Mouse (Mus musculus): ENCODE results near the gene Vps35l.

The Vps35l gene

DNA sequence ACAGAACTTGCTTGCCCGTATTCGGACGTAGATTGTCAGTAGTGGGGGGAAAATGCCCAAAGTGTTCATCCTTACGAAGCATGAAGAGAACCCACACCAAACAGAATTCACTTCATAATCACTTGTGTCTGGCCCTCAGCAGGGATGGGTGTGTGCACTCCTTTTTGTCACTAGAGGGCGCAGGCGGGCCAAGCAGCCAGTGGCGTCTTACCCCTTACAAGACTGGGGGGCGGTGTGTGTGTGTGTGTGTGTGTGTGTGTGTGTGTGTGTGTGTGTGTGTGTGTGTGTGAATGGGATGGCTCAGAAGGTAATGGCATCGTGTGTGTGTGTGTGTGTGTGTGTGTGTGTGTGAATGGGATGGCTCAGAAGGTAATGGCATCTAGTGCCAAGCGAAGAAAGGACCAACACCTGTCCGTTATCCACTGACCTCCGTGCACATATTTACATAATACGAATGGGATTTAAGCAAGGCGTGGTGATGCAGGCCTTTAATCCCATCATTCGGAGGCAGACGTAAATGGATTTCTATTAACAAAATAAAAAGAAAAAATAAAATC, at the start of gene Vps35l:
Gene Vps35l (plus strand): TSS at position 252 of the 557 bp plus-strand sequence.
- peak; percentile 57 for DNase-seq (ENCODE audit: extremely low read depth, low read depth)

DNA sequence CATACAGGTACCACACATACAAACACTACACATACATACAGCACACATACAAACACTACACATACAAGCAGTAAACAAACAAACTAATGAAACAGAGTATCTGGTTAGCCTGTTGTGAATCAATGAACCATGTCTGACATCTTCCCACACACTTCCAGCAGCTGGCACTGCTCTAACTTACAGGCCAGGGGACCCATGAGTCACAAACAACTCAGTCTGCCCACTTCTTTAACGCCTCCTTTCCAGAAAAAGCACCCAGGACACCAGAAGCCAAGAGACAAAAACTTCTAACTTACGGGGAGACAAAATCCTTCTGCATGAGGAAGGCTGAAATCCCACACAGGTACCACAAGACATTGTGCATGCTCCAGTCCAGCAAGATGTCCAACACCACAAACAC, 48.7 kb upstream of the Vps35l start:
- no peak for DNase-seq (ENCODE audit: extremely low read depth, low read depth)

DNA sequence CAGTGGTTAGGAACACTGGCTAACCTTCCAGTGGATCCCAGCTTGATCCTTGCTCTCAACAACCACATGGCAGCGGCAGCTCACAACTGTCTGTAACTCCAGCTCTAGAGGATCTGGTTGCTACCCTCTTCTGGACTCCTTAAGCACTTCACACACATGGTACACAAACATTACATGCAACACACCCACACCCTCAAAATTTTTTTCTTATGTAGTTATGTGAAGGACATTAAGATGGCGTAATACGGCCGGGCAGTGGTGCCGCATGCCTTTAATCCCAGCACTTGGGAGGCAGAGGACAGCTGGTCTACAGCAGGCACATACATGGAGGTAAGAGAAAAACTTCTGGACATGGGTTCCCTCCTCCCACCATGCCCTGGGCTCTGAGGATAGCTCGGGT, 43.9 kb upstream of the Vps35l start:
- DNase-seq (ENCODE audit: extremely low read depth, low read depth) = no peak

DNA sequence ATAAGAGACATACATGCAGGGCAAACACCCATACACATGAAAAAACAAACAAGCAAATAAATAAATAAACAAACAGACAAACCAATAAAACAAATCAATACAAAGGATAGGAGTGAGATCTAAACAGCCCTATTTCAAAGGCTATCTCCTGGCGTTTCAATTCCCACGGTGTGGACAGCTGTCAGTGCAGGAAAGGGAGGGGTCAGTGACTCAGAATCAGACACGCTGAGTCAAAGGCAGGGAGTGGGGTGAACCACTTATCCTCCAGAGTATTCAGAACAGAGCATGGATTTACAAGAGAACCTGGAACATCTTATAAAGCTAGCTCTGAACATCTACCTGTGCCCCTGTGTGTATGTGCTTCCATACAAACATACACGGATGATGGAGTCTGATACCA, 42.9 kb upstream of the Vps35l start:
- DNase-seq (ENCODE audit: extremely low read depth, low read depth) = no peak

DNA sequence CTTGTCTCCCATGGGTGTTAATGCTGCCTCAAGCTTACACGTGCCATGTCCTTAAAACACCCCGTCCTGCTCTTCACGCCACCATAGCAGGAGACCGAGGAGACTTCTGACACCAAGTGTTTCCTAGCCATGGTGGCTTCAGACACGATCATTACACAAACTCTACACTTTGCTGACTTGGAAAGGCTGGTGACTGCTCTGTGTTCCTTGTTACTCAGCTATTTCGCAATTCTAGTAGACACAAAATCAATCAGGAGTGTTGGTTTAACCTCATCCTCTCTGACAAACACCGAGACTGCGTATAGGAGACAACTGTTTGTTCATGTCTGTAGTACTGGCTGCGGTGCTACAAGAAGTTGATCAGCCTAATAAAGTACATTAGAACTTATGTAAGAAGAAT, 41.1 kb upstream of the Vps35l start:
- no peak for DNase-seq (ENCODE audit: extremely low read depth, low read depth)

DNA sequence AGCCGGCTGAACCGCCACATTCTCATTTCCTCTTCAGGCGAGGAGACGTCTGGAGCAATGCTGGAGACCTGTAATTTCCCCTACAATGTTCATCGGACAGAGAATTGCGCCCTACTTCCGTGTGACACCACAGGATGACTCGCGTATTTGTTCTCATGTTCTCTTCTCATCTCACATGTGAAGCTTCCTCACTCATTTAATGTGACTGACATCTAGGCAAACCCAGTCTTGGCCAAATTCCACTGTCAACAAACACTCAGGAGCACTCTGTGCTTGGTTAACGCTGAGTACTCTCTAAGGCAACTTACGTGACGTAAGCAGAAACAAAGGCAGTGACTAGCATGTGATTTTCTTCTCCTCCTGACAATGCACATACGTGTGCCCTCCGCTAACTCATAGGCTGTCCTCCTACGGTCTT, 36.9 kb upstream of the Vps35l start:
- no peak for DNase-seq (ENCODE audit: extremely low read depth, low read depth)

DNA sequence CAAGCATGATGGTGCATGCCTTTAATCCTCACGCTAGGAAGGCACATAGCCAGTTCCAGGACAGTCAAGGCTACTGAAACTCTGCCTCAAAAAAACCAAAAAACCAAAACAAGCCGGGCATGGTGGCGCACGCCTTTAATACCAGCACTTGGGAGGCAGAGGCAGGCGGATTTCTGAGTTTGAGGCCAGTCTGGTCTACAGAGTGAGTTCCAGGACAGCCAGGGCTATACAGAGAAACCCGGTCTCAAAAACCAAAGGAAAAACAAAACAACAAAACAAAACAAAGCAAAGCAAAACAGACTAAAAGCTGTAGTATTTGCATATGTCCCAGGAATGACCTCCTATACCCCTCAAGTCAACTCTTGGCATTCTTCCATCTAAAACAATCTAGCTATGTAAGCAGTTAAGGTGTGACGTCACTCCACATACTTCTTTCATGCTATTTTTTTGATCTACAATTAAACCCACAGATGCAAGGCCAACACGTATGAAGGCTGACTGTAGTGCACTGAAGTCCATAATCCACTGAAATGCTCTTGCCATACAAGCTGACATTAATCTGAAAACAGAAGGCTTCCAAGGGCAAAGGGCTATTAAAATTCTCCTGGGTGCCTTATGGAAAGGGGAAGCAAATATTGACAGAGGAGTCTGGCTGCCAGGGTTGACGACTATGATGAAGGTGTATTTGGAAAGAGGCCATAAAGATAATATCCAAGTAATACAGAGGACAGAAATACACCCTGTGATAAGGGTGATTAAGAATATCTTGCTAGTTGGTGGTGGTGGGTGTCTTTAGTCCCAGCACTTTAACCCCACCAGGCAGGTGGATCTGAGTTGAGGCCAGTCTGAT, 35.8 kb upstream of the Vps35l start:
- peak; percentile 39 for DNase-seq (ENCODE audit: extremely low read depth, low read depth)

DNA sequence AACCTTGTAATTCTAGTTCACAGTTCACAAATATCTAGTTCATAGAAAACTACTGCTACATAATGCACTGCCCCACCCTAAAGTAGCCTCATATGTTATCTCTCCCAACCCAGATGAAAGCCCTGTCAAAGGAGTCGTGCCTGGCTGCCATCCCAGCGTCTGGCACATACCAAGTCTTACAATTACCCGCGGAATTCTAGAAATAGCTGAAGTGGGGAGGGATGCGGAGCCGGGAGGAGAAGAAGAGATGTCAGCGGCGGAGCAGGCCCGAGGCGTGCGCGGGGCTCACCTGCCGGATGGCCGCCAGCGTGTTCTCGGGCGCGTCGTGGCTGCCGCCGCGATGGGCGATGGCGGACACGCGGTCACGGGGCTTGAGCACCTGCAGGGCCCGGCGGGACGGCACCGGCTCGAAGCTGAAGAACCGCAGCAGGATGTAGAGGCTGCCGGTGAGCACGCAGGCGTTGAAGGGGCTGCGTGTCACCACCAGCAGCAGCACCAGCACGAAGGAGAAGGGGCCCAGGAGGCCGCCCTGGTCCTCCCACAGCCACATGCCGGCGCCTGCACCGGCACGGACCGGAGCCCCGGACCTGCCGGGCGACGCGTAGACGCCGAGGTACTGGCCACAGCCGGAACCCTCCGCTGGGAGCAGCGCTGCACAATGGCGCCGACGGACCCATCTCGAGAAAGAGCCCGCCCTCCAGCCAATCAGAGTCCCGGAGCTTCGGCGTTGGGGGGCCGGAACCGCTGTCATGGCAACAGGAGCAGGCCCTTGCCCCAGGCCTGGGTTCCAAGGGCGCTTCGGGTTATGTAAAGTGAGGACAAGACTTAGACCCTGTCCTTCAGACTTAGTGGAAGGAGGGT, 34.7 kb upstream of the Vps35l start, which contains the start of gene Gde1:
Gene Gde1 (minus strand): TSS at position 678 of the 861 bp plus-strand sequence.
- peak; percentile 62 for DNase-seq (ENCODE audit: extremely low read depth, low read depth)

DNA sequence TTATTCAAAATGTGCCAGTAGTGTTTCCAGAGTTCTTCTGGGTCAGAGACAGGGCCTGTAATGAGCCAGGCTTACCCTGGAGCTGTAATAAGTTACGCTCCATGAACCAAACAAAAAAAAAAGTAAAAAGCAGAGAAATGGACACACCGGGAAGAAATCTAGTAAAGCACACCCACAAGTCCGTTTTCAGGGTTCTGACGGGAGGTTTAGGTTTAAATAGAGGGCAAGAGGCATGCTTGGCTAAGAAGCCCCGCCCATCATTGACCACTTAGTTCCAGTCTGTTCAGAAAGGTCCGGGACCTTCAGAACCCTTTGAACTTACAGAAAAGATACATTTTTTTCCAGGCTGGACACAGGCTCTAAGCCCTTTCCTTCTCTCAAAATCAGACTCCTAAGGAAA, 34.0 kb upstream of the Vps35l start:
- DNase-seq (ENCODE audit: extremely low read depth, low read depth) = no peak

DNA sequence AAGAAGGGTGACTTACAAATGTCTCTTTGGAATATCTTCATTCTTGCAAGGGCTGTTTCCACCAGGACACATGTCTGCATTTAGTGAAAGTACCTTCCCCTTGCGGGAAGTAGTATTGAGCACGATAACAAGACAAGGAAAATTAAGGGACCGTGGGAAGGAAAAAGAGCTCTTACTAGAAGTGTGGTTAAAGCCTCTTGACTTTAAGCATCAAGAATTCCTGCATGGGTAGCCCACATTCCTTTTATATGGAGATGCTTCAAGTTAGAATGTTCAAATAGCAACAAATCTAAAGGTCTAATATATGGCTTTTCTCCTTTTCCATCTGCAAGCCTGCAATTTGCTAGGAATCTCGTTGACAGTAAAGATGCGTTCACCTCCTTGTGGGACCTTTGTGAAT, 33.5 kb upstream of the Vps35l start:
- no peak for DNase-seq (ENCODE audit: extremely low read depth, low read depth)

DNA sequence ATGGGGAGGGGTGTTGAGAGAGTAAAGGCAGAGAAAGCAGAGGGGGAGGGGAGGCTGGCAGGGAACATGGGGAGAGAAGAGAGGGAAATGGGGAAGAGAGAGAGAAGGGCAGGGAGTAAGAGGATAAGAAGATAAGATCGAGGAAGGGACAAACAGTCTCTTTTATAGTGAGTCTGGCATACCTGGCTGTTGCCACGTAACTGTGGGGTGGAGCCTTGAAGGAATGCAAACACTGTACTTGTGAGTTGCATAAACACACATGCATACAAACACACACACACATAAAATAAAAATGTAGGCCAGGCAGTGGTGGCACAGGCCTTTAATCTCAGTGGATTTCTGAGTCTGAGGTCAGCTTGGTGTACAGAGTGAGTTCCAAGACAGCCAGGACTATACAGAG, 32.8 kb upstream of the Vps35l start:
- no peak for DNase-seq (ENCODE audit: extremely low read depth, low read depth)

DNA sequence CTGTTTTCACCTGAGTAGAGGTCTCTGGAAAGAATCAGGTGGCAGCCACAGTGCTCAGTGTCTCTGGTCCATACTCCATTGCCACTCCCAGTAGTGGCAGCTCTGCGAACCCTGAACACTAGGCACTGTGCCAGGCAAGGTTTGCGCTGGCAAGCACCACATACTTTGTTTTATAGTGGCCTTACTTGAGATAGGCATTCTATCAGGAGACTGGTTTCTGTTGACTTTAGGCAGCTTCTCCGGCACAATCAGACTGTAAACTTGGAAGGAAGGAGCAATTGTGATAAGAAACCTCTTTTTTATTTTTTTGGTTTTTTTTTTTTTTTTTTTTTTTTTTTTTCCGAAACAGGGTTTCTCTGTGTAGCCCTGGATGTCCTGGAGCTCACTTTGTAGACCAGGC, 32.0 kb upstream of the Vps35l start:
- peak; percentile 38 for DNase-seq (ENCODE audit: extremely low read depth, low read depth)

DNA sequence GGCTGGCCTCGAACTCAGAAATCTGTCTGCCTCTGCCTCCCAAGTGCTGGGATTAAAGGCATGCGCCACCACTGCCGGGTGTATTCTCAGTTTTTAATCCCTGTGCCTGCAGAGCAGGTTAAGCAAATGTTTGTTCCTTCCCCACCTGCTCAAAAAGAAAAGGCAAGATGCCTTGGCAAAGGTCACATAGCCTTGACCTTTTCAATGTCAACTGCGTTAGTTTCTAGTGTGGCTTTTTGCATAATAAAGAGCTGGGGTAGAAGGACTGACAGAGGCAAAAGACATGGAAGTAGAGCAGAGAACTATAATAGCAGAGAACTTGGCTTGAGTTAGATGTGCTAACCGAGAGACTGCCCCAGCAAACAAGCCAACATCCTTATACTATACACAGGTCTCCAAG, 29.2 kb upstream of the Vps35l start:
- DNase-seq (ENCODE audit: extremely low read depth, low read depth) = no peak

DNA sequence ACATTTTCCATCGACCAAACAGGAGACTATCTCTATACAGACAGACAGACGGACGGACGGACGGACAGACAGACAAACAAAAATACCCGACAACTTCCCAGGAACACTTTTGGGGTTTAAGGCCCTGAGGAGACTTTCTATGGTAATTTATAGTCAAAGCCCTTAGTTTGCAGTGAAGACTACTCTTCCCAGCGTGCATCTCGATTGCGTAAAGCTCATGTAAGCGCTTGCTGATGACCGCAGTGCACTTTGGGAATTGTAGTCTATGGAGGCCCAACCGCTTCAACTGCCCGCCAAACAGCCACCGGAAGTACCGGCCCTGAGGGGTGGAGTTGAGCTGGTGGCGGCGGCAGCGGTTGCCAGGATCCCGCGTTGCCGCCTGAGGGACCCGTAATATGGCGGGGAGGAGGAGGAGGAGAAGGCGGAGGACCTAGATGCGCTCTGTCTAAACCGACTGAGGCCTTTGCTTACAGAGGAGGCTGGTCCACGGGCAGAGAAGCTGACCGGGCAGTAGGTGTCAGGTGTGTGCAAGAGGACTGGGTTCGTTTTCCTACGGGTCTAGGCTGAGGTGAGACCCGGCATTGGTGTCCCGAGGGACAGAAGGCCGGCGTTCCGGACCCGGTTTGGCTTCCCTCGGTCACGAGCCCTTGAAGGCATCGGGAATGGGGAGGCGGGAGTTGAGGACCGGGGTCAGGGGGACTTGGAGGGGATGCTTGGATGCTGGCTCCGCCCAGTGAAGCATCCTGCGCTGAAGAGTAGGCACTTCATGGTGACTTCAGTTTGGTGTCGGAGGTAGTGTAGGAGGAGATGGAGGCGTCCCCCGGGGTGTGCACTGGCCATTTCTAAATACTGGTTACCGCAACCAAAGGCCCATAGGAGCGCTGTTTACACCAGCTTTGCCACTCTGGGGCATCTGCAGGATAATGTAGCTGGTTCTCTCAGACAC, 27.5 kb upstream of the Vps35l start, which contains the start of gene Ccp110:
Gene Ccp110 (plus strand): TSS at position 325 of the 946 bp plus-strand sequence.
- DNase-seq (ENCODE audit: extremely low read depth, low read depth) = peak; percentile 96

DNA sequence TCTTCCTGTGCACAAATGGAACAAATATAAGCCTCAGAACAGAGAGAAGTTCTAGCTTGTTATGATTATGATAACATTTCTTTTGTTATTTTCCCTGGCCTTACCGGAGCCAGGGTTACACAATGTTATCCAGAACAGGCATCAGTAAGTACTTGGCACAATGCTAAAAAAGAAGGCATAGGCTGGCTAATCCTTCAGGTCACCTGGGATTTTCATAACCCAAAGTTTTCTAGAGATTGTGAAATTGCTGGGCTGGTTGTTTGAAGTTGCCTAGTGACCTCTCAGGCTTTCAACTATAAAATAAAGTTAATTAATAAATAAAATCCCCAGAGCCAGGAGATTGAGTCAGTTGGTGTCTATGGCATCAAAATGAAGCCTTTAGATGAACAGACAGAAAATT, 25.2 kb upstream of the Vps35l start:
- no peak for DNase-seq (ENCODE audit: extremely low read depth, low read depth)

DNA sequence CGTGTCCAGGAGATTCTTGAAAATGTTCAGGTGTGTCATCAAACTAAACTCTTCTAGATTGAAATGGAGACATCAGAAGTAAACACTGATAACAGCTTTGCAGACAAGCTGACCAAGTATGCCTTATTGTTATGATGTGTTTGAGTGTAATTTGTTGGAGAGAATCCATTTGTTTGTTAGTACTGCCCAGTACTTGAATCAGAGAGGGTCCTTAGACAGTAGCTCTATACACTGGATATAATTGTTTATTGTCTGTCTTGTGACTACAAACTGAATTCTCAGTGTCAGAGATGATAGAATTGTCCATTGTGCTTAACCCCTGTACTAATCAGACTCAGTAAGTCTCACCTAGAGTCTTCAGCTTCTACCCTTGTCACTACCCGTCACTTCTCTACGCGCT, 22.0 kb upstream of the Vps35l start:
- no peak for DNase-seq (ENCODE audit: extremely low read depth, low read depth)

DNA sequence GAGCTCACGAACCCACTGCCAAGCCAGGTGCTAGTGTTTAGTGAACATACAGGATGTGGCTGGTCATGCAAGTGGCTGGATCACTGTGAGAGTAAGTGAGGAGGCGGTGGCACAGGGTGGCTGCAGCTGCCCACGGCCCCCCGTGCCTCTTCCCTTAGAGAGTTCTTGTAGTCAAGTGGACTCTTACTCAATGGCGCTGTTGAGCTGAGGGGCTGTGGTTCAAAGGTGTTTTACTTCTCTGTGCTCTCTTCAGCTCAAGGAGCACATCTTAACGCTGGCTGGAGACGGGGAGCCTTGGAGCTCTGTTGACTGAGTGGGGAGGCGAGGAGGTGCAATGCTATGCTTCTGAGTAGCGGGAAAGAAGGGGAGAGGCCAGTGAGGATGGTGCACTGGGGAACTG, 16.1 kb upstream of the Vps35l start:
- no peak for DNase-seq (ENCODE audit: extremely low read depth, low read depth)

DNA sequence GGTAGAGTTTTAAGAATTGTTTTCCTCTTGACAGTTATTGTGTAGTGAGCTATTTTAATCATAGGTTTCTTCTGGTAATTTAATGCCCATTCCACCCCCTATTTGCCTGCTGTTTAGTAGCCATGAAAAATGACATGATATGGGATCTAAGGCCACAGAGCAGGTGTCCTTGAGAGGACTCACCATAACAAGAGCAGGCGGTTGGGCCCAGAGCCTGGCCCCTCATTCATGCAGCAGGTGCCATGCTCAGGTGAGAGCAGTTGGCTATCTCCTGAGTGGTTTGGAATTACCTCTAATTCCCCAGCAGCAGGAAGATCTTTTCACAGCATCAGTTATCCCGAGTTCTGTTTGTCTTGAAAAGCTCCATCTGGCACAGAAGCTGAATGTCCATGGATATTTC, 14.6 kb upstream of the Vps35l start:
- no peak for DNase-seq (ENCODE audit: extremely low read depth, low read depth)

DNA sequence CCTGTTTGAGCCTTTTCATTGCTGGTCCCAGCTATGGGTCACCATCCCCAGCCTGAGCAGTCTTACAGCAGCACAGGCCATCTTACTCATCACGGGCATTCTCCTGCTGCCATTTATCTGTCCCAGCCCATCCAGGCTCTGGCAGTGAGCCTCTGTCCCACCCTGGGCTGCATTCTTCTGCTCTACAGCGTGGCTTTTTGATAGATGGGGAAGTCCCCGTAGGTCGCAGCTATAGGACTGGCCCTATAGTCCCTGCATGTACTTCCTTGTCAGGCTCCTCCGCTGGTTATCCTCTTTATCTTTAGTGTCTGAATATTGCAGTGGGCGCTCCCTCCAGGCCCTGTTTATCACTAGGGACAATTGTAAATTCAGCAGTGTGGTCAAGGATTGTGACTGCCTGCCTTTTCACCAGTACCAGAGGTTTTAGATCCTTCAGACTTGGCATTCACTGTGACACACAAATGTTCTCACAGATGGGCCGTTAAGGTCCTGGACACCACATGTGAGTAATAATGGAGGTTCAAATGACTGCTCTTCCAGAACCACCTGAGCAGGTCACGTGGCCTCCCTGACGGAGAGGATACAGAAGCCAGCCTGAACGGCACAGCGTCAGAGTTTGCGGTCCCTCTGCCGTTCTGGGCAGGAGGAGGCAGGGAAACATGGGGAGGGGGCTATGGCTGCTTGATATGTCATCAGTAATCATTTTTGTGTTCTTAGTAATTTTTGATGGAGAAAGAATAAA, 11.0 kb upstream of the Vps35l start:
- peak; percentile 36 for DNase-seq (ENCODE audit: extremely low read depth, low read depth)

DNA sequence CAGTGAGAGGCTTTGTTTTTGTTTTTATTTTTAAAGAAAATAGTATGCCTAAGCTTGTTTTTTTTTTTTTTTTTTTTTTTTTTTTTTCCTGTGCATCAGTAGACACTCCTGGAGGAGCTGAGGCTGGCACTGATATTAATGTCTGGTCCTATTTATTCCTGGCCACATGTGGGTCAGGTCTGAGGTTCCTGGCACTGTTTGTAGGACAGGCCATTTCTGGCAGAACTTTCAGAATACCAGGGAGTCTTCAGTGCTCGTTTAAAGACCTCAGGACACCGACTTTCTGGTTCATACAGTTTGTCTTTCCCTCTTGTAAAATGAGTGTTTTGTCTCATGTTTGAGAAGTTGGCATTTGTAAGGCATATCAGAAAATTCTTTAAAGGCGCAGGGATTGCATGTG, 8.2 kb upstream of the Vps35l start:
- no peak for DNase-seq (ENCODE audit: extremely low read depth, low read depth)

Measured in MEL-GATA-1-ER (cell line).